Mouse (Mus musculus) spleen, adult 2 months (tissue): ENCODE data around the gene Gipc1. TPM values are rescaled to one million over a fixed set of nuclear protein-coding genes. Genes with fewer than 3 reads are reported as not detected.

Experiments
- DNase-seq, 2 experiments: peaks; one replicate each; pipeline versions ENCODE4 v3.0.0 to v3.0.0-alpha.2; 2012 to 2021; ENCODE audit warnings: low spot score in 2 of 2, low read depth in 1 of 2
- H3K27ac ChIP-seq: fragments of 200-500 bp; 2 replicates; pipeline ENCODE4 v1.5.1; 2012; ENCODE audit warnings: low read length, inconsistent platforms; ENCODE audit not compliant: insufficient read depth
- H3K27me3 ChIP-seq: fragments of 200-500 bp; 2 replicates; pipeline ENCODE4 v1.6.1; 2012; ENCODE audit warnings: mild to moderate bottlenecking, moderate library complexity, low read length, inconsistent platforms; ENCODE audit not compliant: control insufficient read depth, insufficient read depth
- H3K36me3 ChIP-seq: fragments of 200-500 bp; 2 replicates; pipeline ENCODE4 v1.6.1; 2012; ENCODE audit warnings: mild to moderate bottlenecking, low read length, inconsistent platforms; ENCODE audit not compliant: control insufficient read depth, insufficient read depth
- H3K4me1 ChIP-seq: fragments of 200-500 bp; 2 replicates; pipeline ENCODE4 v1.6.1; 2011; ENCODE audit warnings: inconsistent platforms; ENCODE audit not compliant: control insufficient read depth, insufficient read depth, insufficient read length
- H3K4me3 ChIP-seq: fragments of 200-500 bp; 2 replicates; pipeline ENCODE4 v1.5.1; 2011; ENCODE audit warnings: mild to moderate bottlenecking, inconsistent platforms; ENCODE audit not compliant: insufficient read depth, insufficient read length; ENCODE audit errors: extremely low read depth
- CTCF ChIP-seq: fragments of 200-500 bp; IDR thresholded peaks from 2 replicates; pipeline ENCODE4 v1.5.1; 2011; ENCODE audit warnings: mild to moderate bottlenecking, inconsistent platforms; ENCODE audit not compliant: insufficient read depth, insufficient read length, insufficient replicate concordance; ENCODE audit errors: extremely low read depth
- POLR2A ChIP-seq: fragments of 200-500 bp; IDR thresholded peaks from 2 replicates; pipeline ENCODE4 v1.6.1; 2011; ENCODE audit warnings: low read depth, low read length, inconsistent platforms
- WGBS: fragments of 180-500 bp; shearing (Covaris S2); methylation state at CpG from one replicate; pipeline ENCODE4 v1.1.7; 2018; 5-methylcytosine and 5-hydroxymethylcytosine counted together
- polyA plus RNA-seq: library from polyadenylated mRNA; depleted of rRNA; stranded (reverse); fragments of >200 nt; gene quantifications from 2 replicates; pipeline ENCODE4 v1.2.3, GENCODE M21; 2012

Gene Gipc1
- polyA plus RNA-seq, 1 experiment: 27.7 TPM

- Histone ChIP-seq H3K4me3 (no peak overlapping the region), H3K27ac (no peak overlapping the region), H3K36me3 (peaks cover 60% of the 10 kb centered on the region), H3K4me1 (no peaks in the 10 kb centered on the region), H3K27me3 (no peaks in the 10 kb centered on the region)
- no peak for DNase-seq
- TF ChIP-seq POLR2A: no peak
- no peak for TF ChIP-seq CTCF
- 92% methylated on average over 5 of the region's 5 CpGs for WGBS
Observed at GRCm38 (mm10) chr8:83674497-83674896, 22.0 kb downstream of the Gipc1 start.

GRCm38 (mm10) chr8:83679866-83680265 is 27.4 kb downstream of the Gipc1 start:
- Histone ChIP-seq H3K36me3 (peaks cover 62% of the 10 kb centered on the region), H3K27ac (no peak overlapping the region), H3K4me3 (no peak overlapping the region), H3K27me3 (no peaks in the 10 kb centered on the region), H3K4me1 (no peaks in the 10 kb centered on the region)
- 90% methylated on average over 12 of the region's 12 CpGs for WGBS
- DNase-seq: no peak
- no peak for TF ChIP-seq POLR2A
- TF ChIP-seq CTCF: no peak

GRCm38 (mm10) chr8:83680603-83681002 is 28.1 kb downstream of the Gipc1 start:
- 91% methylated on average over 5 of the region's 5 CpGs for WGBS
- Histone ChIP-seq H3K27ac (no peak overlapping the region), H3K4me3 (no peak overlapping the region), H3K4me1 (no peaks in the 10 kb centered on the region), H3K27me3 (no peaks in the 10 kb centered on the region), H3K36me3 (peaks cover 69% of the 10 kb centered on the region)
- TF ChIP-seq CTCF (no peak), POLR2A (no peak)
- no peak for DNase-seq

DNA sequence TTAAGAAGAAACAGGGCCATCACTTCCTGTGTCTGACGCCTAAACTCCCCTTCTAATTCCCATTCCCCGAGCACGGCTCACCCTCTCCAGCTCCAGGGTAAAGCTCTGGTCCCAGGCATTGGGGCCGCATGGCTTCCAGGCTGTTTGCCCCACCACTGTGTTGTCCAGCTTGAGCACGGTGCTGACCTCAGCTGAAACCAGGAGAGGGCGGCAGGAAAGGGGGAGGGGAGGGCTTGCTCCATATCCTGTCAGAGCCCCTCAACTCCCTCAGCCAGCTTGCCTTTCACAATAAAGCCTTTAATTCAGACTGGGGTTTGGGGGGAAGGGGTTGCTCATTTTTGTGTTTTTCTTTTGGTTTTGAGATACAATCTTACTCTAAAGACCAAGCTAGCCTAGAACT is 28.6 kb downstream of the Gipc1 start:
- DNase-seq: no peak
- H3K27me3 ChIP-seq: no peaks in the 10 kb centered on the region
- no peak overlapping the region for H3K4me3 ChIP-seq
- no peaks in the 10 kb centered on the region for H3K4me1 ChIP-seq
- 84% methylated on average over 6 of the region's 6 CpGs for WGBS
- TF ChIP-seq CTCF: no peak
- no peak for TF ChIP-seq POLR2A
- no peak overlapping the region for H3K27ac ChIP-seq
- peaks cover 71% of the 10 kb centered on the region for H3K36me3 ChIP-seq

GRCm38 (mm10) chr8:83684517-83684916 is 32.0 kb downstream of the Gipc1 start:
- WGBS: 95% methylated on average over 9 of the region's 9 CpGs

GRCm38 (mm10) chr8:83689264-83689663 is 36.8 kb downstream of the Gipc1 start:
- H3K36me3 ChIP-seq: peaks cover 52% of the 10 kb centered on the region

More at GRCm38 (mm10) chr8:83684517-83684916, 32.0 kb downstream of the Gipc1 start:
- no peak for TF ChIP-seq POLR2A
- TF ChIP-seq CTCF: no peak
- H3K36me3 ChIP-seq: peaks cover 66% of the 10 kb centered on the region
- H3K4me3 ChIP-seq: no peak overlapping the region
- no peaks in the 10 kb centered on the region for H3K27me3 ChIP-seq
- H3K27ac ChIP-seq: no peak overlapping the region
- no peaks in the 10 kb centered on the region for H3K4me1 ChIP-seq
- DNase-seq: no peak

GRCm38 (mm10) chr8:83693609-83694236 is 41.2 kb downstream of the Gipc1 start:
- Histone ChIP-seq H3K36me3 (peaks cover 26% of the 10 kb centered on the region), H3K27ac (peak overlapping the region; percentile 72), H3K27me3 (no peaks in the 10 kb centered on the region), H3K4me1 (peaks cover 35% of the 10 kb centered on the region), H3K4me3 (no peak overlapping the region; the same call in 1 of the 2 replicates)
- TF ChIP-seq POLR2A: no peak
- no peak for TF ChIP-seq CTCF
- WGBS: 33% methylated on average over 10 of the region's 10 CpGs
- peak in 1 of 2 experiments; percentile 44 for DNase-seq

More at GRCm38 (mm10) chr8:83689264-83689663, 36.8 kb downstream of the Gipc1 start:
- Histone ChIP-seq H3K4me1 (peaks cover 11% of the 10 kb centered on the region; the same call in 1 of the 2 replicates), H3K27me3 (no peaks in the 10 kb centered on the region), H3K4me3 (no peak overlapping the region), H3K27ac (no peak overlapping the region)
- no peak for DNase-seq
- TF ChIP-seq CTCF (no peak), POLR2A (no peak)
- 92% methylated on average over 6 of the region's 6 CpGs for WGBS
